Comparison of ENCODE assay signal across 8 mouse cellular contexts in genomic region chr17:24250988-24251319, GRCm38 (mm10). TPM values are rescaled to one million over a fixed set of nuclear protein-coding genes. Genes with fewer than 3 reads are reported as not detected.
A peak's percentile ranks its signal among the peaks of the same experiment; 100 is the strongest.
DNase-seq lines count a peak whose midpoint lies in the region; ATAC-seq and TF ChIP-seq lines count a peak whose summit lies in the region.

No protein-coding gene starts in this region.

- no peaks in the 10 kb centered on the region for H3K27me3 ChIP-seq in lung, embryonic 14.5 days (ENCODE audit: insufficient read depth, low read length)
- no peaks in the 10 kb centered on the region for H3K27me3 ChIP-seq in embryonic facial prominence, embryonic 14.5 days (replicated peaks; ENCODE audit: control insufficient read depth, insufficient read depth, low read length)
- no peaks in the 10 kb centered on the region for H3K27me3 ChIP-seq in intestine, embryonic 16.5 days (replicated peaks; ENCODE audit: control insufficient read depth, insufficient read depth, low read length)
- no peaks in the 10 kb centered on the region for H3K27me3 ChIP-seq in neural tube, embryonic 13.5 days

- WGBS in lung, embryonic 14.5 days: under 1% methylated on average over 32 of the region's 32 CpGs
- 0% methylated on average over 17 of the region's 32 CpGs for WGBS in embryonic facial prominence, embryonic 14.5 days
- WGBS in intestine, embryonic 16.5 days: 0% methylated on average over 32 of the region's 32 CpGs
- WGBS in neural tube, embryonic 13.5 days: 1% methylated on average over 32 of the region's 32 CpGs

- no peak for ATAC-seq in lung, embryonic 14.5 days (ENCODE audit: insufficient read depth)
- ATAC-seq in embryonic facial prominence, embryonic 14.5 days (ENCODE audit: low read depth): no peak
- 0 out of 2 replicates have a peak, but pooled peaks have one; percentile 20 for ATAC-seq in intestine, embryonic 16.5 days
- ATAC-seq in neural tube, embryonic 13.5 days (ENCODE audit: low read depth): no peak; the same call in 1 of the 2 replicates

- peak overlapping the region; percentile 84 for H3K4me2 ChIP-seq in lung, embryonic 14.5 days
- peak overlapping the region; percentile 71 for H3K4me2 ChIP-seq in embryonic facial prominence, embryonic 14.5 days (ENCODE audit: low read depth, low read length)
- peak overlapping the region; percentile 53 for H3K4me2 ChIP-seq in intestine, embryonic 16.5 days (ENCODE audit: low read depth, low read length)
- peak overlapping the region; percentile 84 for H3K4me2 ChIP-seq in neural tube, embryonic 13.5 days

- H3K36me3 ChIP-seq in lung, embryonic 14.5 days (ENCODE audit: insufficient read depth): peaks cover 32% of the 10 kb centered on the region
- peaks cover 27% of the 10 kb centered on the region for H3K36me3 ChIP-seq in embryonic facial prominence, embryonic 14.5 days (ENCODE audit: control insufficient read depth, insufficient read depth, low read length)
- H3K36me3 ChIP-seq in intestine, embryonic 16.5 days (ENCODE audit: control insufficient read depth, insufficient read depth, low read length): peaks cover 15% of the 10 kb centered on the region
- H3K36me3 ChIP-seq in neural tube, embryonic 13.5 days: peaks cover 22% of the 10 kb centered on the region

- TF ChIP-seq CTCF in lung, embryonic 14.5 days (IDR thresholded peaks at IDR 0.05; ENCODE audit: low read depth): no peak

- peak overlapping the region; percentile 88 for H3K9ac ChIP-seq in lung, embryonic 14.5 days
- peak overlapping the region; percentile 77 for H3K9ac ChIP-seq in embryonic facial prominence, embryonic 14.5 days (ENCODE audit: low read depth, low read length)
- H3K9ac ChIP-seq in intestine, embryonic 16.5 days (ENCODE audit: low read depth, low read length): peak overlapping the region; percentile 86
- H3K9ac ChIP-seq in neural tube, embryonic 13.5 days: peak overlapping the region; percentile 82

- DNase-seq in lung, embryonic 14.5 days: no peak
- DNase-seq in lung, adult 18-20 months: no peak
- DNase-seq in embryonic facial prominence, embryonic 14.5 days (ENCODE audit: low spot score): no peak
- DNase-seq in adrenal gland, adult 2 months: no peak
- no peak for DNase-seq in testis, postnatal 10 days (ENCODE audit: low spot score)
- DNase-seq in spleen, postnatal 4 days (ENCODE audit: low spot score in 2 of 2): no peak

- H3K4me3 ChIP-seq in lung, embryonic 14.5 days (ENCODE audit: low read depth, low read length): peak overlapping the region; percentile 74
- H3K4me3 ChIP-seq in embryonic facial prominence, embryonic 14.5 days (ENCODE audit: low read depth, low read length): peak overlapping the region; percentile 69
- H3K4me3 ChIP-seq in intestine, embryonic 16.5 days (ENCODE audit: low read length): peak overlapping the region; percentile 81
- H3K4me3 ChIP-seq in neural tube, embryonic 13.5 days: peak overlapping the region; percentile 77

- H3K27ac ChIP-seq in lung, embryonic 14.5 days (ENCODE audit: low read depth): peak overlapping the region; percentile 67
- H3K27ac ChIP-seq in embryonic facial prominence, embryonic 14.5 days (replicated peaks; ENCODE audit: low read depth, low read length): peak overlapping the region; percentile 68
- H3K27ac ChIP-seq in intestine, embryonic 16.5 days (ENCODE audit: low read length): peak overlapping the region; percentile 73
- peak overlapping the region; percentile 59 for H3K27ac ChIP-seq in neural tube, embryonic 13.5 days (replicated peaks)

- H3K9me3 ChIP-seq in lung, embryonic 14.5 days (ENCODE audit: low read depth, low read length): no peaks in the 10 kb centered on the region
- H3K9me3 ChIP-seq in embryonic facial prominence, embryonic 14.5 days (ENCODE audit: control insufficient read depth, low read length): no peaks in the 10 kb centered on the region
- H3K9me3 ChIP-seq in intestine, embryonic 16.5 days (ENCODE audit: control insufficient read depth, low read length): no peaks in the 10 kb centered on the region
- H3K9me3 ChIP-seq in neural tube, embryonic 13.5 days: no peaks in the 10 kb centered on the region

- no peaks in the 10 kb centered on the region for H3K4me1 ChIP-seq in lung, embryonic 14.5 days (ENCODE audit: insufficient read depth)
- H3K4me1 ChIP-seq in embryonic facial prominence, embryonic 14.5 days (ENCODE audit: control insufficient read depth, insufficient read depth, low read length): peaks cover 16% of the 10 kb centered on the region
- peaks cover 14% of the 10 kb centered on the region for H3K4me1 ChIP-seq in intestine, embryonic 16.5 days (ENCODE audit: control insufficient read depth, insufficient read depth, low read length)
- H3K4me1 ChIP-seq in neural tube, embryonic 13.5 days (replicated peaks): peaks cover 17% of the 10 kb centered on the region

RNA-seq across cellular contexts. Expression of gene Ccnf, which starts 0.3 kb away (rescaled TPM):
- polyA plus RNA-seq in lung, embryonic 14.5 days (2014; fragmentation: Nextera tagmentation; extraction: Ambion mirVana): 79.3 and 81.1 TPM in 2 replicates
- polyA plus RNA-seq in embryonic facial prominence, embryonic 14.5 days (2014; fragmentation: Nextera tagmentation; extraction: Ambion mirVana): 42.2 and 48.1 TPM in 2 replicates
- 45.6 and 49.9 TPM in 2 replicates for polyA plus RNA-seq in intestine, embryonic 16.5 days (2015; fragmentation: Nextera tagmentation; extraction: Ambion mirVana)
- polyA plus RNA-seq in neural tube, embryonic 13.5 days (2015; fragmentation: Nextera tagmentation; extraction: Ambion mirVana): 14.5 and 20.9 TPM in 2 replicates
- total RNA-seq in adrenal gland, adult 2 months (2021): 1 to 10 TPM; 1.8 to 4.0 TPM
- polyA plus RNA-seq in adrenal gland, adult 2 months (2012; rRNA removed): 1.9 and 2.0 TPM in 2 replicates

RNA-seq across cellular contexts. Expression of gene Tedc2, which starts 30.3 kb away (rescaled TPM):
- polyA plus RNA-seq in lung, embryonic 14.5 days (2014; fragmentation: Nextera tagmentation; extraction: Ambion mirVana): 14.5 and 15.2 TPM in 2 replicates
- polyA plus RNA-seq in embryonic facial prominence, embryonic 14.5 days (2014; fragmentation: Nextera tagmentation; extraction: Ambion mirVana): 9.2 and 9.9 TPM in 2 replicates
- 8.7 TPM in 2 replicates for polyA plus RNA-seq in intestine, embryonic 16.5 days (2015; fragmentation: Nextera tagmentation; extraction: Ambion mirVana)
- polyA plus RNA-seq in neural tube, embryonic 13.5 days (2015; fragmentation: Nextera tagmentation; extraction: Ambion mirVana): 11.9 and 12.6 TPM in 2 replicates
- 1 to 10 TPM; 7.0 to 7.6 TPM for total RNA-seq in adrenal gland, adult 2 months (2021)
- 7.5 and 7.8 TPM in 2 replicates for polyA plus RNA-seq in adrenal gland, adult 2 months (2012; rRNA removed)

RNA-seq across cellular contexts. Expression of gene Ntn3, which starts 41.6 kb away (rescaled TPM):
- 8.2 and 10.3 TPM in 2 replicates for polyA plus RNA-seq in lung, embryonic 14.5 days (2014; fragmentation: Nextera tagmentation; extraction: Ambion mirVana)
- polyA plus RNA-seq in embryonic facial prominence, embryonic 14.5 days (2014; fragmentation: Nextera tagmentation; extraction: Ambion mirVana): 9.6 and 10.7 TPM in 2 replicates
- polyA plus RNA-seq in intestine, embryonic 16.5 days (2015; fragmentation: Nextera tagmentation; extraction: Ambion mirVana): 3.1 and 3.5 TPM in 2 replicates
- 5.9 TPM in 2 replicates for polyA plus RNA-seq in neural tube, embryonic 13.5 days (2015; fragmentation: Nextera tagmentation; extraction: Ambion mirVana)
- 1 to 10 TPM; 1.4 to 2.4 TPM for total RNA-seq in adrenal gland, adult 2 months (2021)
- polyA plus RNA-seq in adrenal gland, adult 2 months (2012; rRNA removed): 7.4 and 8.8 TPM in 2 replicates

RNA-seq across cellular contexts. Expression of gene Tbc1d24, which starts 45.6 kb away (rescaled TPM):
- polyA plus RNA-seq in lung, embryonic 14.5 days (2014; fragmentation: Nextera tagmentation; extraction: Ambion mirVana): 6.4 and 7.0 TPM in 2 replicates
- 4.6 and 6.4 TPM in 2 replicates for polyA plus RNA-seq in embryonic facial prominence, embryonic 14.5 days (2014; fragmentation: Nextera tagmentation; extraction: Ambion mirVana)
- 5.5 and 6.1 TPM in 2 replicates for polyA plus RNA-seq in intestine, embryonic 16.5 days (2015; fragmentation: Nextera tagmentation; extraction: Ambion mirVana)
- 17.8 and 22.0 TPM in 2 replicates for polyA plus RNA-seq in neural tube, embryonic 13.5 days (2015; fragmentation: Nextera tagmentation; extraction: Ambion mirVana)
- 10 to 100 TPM; 13.4 to 17.1 TPM for total RNA-seq in adrenal gland, adult 2 months (2021)
- polyA plus RNA-seq in adrenal gland, adult 2 months (2012; rRNA removed): 24.6 and 33.5 TPM in 2 replicates
